Mouse (Mus musculus): Measurements from ENCODE around the gene Abca3.

Abca3 gene

DNA sequence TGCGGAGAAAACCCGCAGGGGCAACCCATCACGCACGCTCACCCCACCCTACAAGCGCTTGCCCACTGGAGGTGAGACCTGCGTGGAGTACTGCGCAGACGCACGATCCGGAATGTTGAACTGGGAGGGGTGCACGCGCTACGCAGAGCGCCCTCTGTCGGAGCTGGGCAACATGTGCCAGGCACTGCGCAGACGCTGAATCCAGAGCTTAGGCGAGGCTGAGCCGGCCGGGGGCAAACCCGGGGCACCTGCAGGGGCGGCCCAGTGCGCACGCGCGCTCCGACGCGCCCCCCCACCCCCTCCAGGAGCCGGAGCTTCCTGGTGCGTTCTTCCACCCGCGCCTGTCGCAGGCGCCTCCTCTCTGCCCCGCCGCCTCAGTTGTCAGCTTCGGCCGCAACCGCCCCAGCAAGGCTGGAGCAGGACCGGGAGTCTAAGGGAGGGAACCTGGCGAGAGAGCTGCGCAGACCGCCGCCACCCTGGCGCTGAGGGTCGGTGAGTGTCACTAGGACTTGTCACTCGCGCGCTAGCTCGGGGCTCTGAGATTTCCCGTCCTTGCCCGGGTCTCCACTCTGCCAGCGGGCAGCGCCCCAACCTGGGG is at the start of gene Abca3:
TSS of gene Abca3 (plus strand) at position 191 of the 598 bp plus-strand sequence.
- peak; percentile 95 for DNase-seq (ENCODE audit: extremely low spot score, low spot score)

- DNase-seq (ENCODE audit: extremely low spot score, low spot score): no peak
Observed at GRCm38 (mm10) chr17:24307500-24307899, 44.2 kb upstream of the Abca3 start.

- DNase-seq (ENCODE audit: extremely low spot score, low spot score): no peak
Observed at GRCm38 (mm10) chr17:24320826-24321225, 30.9 kb upstream of the Abca3 start.

DNA sequence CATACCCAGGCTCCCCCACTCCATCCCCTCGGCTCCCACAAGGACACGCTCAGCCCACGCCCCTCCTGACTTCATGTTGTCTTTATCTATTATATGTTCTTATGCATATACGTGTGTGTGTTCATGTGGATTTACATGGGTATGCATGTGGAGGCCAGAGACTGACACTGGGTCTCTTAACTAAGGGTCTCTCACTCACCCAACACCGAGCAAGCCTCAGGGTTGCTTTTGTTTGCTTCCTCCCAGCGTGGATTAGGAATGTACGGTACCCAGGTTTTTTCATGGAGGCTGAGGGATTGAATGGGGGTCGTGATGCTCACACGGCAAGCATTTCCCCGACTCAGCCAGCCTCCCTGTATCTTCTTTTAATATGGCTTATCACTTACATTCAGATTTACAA is 26.7 kb upstream of the Abca3 start:
- DNase-seq (ENCODE audit: extremely low spot score, low spot score): no peak

DNA sequence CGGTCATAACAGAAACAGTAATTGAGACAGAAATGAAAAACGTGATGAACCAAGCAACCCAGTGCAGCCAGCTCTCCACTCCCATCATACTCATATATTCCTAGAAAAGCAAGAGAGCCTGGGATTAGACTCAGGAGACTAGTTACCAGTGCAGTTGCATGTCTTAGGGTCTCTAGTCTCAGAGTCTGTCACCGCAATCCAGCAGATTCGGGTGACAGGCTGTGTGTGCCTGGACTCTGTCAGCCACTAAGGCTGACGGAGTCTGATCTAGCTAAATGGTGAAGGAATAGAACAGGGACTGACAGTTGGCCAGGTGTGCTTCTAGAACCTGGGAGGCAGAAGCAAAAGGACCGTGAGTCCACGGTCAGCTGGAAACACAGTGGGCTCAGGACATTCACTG is 24.1 kb upstream of the Abca3 start:
- no peak for DNase-seq (ENCODE audit: extremely low spot score, low spot score)

DNA sequence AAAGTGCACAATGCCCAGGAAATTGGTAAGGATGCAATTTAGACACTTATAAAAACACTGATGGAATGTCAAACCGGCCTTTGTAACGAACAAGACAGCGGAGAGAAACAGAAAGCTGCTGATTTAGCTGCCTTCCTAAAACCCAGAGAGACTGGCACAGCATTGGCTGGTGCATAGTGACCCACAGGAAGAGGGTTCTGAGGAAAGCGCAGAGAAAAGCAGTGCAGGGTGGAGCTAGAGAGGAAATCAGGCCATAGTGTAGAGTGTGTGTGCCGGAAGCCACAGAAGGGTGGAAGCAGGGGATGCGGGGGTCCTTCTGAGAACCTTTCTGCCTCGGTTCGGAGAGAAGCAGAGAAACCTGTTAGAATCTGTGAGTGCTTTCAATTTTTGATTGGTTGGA is 7.1 kb upstream of the Abca3 start:
- no peak for DNase-seq (ENCODE audit: extremely low spot score, low spot score)

DNA sequence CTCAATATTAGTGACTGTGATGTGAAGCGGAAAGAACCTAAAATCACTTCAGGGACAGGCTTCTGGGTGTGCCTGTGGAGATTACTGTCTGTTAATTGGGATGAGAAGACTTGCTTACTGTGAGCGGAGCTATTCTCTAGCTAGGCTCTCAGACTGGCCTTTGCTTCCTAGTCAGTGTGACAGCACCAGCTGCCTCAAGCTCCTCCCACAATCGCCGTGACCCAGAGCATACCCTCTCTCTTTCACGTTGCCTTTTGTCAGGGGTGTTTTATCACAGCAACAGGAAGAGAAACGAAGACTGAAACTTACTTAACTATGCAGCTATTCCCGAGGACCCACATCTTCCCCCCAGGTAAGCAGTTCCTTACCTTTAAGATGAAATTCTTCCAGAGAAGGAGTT is 4.9 kb upstream of the Abca3 start:
- no peak for DNase-seq (ENCODE audit: extremely low spot score, low spot score)

- no peak for DNase-seq (ENCODE audit: extremely low spot score, low spot score)
Observed at GRCm38 (mm10) chr17:24349176-24349575, 2.6 kb upstream of the Abca3 start.

- DNase-seq (ENCODE audit: extremely low spot score, low spot score): no peak
Observed at GRCm38 (mm10) chr17:24350926-24351759, 607 bp upstream of the Abca3 start, which contains the start of gene Abca17. Abca17 (minus strand) TSS chr17:24351068.

- no peak for DNase-seq (ENCODE audit: extremely low spot score, low spot score)
Observed at GRCm38 (mm10) chr17:24352370-24353194, 832 bp downstream of the Abca3 start.

GRCm38 (mm10) chr17:24353960-24354359 is 2.2 kb downstream of the Abca3 start:
- DNase-seq (ENCODE audit: extremely low spot score, low spot score): no peak

DNA sequence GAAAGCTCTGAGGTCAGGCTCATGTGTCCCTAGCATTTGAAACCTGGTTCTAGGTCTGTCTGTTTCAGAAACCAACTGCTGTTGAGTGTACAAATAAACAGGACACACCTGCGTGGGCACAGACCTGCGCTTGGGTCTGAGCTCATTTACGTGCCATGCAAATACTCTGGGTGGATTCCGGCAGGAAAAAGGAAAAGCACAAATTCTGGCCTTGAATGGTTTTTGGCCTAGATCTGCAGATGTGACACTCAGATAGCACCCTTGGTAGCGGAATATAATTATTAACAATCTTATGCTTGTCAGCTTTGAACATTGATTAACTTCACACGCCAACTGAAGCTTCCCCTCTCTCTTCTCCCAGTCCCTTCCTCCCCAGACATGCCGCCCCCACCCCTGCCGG is 3.5 kb downstream of the Abca3 start:
- DNase-seq (ENCODE audit: extremely low spot score, low spot score): no peak

GRCm38 (mm10) chr17:24359006-24359405 is 7.3 kb downstream of the Abca3 start:
- DNase-seq (ENCODE audit: extremely low spot score, low spot score): no peak

- no peak for DNase-seq (ENCODE audit: extremely low spot score, low spot score)
Observed at GRCm38 (mm10) chr17:24359903-24360302, 8.2 kb downstream of the Abca3 start.

DNA sequence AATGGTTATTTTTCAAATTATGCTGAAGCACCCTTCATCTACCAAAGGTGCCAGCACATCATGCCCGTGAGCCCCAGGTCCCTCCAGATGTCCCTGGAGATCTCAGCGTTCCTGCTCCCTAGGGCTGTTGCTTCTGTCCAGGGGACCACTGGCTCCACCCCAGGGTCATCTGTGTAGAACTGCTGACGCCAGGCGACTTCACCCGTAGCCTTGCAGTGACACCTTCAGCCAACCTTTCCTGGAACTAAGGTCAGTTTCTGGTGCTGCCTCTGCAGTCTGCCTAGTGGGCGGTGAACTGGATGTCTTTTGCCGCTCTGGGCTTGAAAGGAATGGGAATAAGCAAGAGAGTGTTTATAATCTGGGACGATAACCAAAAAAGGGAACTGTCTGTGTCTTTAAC is 9.1 kb downstream of the Abca3 start:
- DNase-seq (ENCODE audit: extremely low spot score, low spot score): no peak

DNA sequence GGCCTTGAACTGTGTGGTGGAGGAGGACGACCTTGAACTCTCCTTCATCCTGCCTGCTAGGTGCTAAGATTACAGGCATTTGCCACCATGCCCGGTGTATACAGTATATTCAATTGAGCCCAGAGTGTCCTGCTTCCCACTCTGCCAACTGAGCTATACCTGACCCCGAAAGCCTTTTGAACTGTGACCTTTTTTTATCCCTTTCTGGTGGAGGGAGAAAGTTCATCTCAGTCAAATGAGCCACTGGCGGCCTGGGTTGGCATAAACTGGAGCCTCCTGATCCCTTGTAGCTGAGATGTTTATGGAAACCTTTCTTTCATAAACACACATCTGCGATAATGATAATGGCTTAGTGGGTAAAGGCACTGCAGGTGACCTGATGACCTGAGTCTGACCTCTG is 9.5 kb downstream of the Abca3 start:
- DNase-seq (ENCODE audit: extremely low spot score, low spot score): no peak

DNA sequence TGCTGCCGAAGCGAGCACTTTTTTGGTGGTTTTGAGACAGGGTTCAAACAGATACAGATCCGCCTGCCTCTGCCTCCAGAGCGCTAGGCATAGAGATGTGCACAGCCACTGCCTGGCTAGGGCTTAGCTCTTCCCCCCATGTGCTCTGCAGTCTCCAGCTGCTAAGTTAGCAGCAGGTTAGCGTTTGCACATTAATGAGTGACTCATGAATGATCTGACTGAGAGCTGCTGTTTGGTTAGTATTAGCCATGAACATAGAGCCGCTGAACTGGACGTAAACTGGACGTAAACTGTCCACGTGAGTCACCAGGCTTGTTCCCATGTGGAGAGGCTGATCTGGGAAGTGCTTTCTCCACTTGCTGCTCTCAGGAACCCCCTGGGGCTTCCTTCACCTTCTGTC is 10.8 kb downstream of the Abca3 start:
- no peak for DNase-seq (ENCODE audit: extremely low spot score, low spot score)

GRCm38 (mm10) chr17:24364461-24364860 is 12.7 kb downstream of the Abca3 start:
- no peak for DNase-seq (ENCODE audit: extremely low spot score, low spot score)

- DNase-seq (ENCODE audit: extremely low spot score, low spot score): no peak
Observed at GRCm38 (mm10) chr17:24365863-24366262, 14.1 kb downstream of the Abca3 start.

GRCm38 (mm10) chr17:24375094-24375712 is 23.5 kb downstream of the Abca3 start:
- no peak for DNase-seq (ENCODE audit: extremely low spot score, low spot score)

DNA sequence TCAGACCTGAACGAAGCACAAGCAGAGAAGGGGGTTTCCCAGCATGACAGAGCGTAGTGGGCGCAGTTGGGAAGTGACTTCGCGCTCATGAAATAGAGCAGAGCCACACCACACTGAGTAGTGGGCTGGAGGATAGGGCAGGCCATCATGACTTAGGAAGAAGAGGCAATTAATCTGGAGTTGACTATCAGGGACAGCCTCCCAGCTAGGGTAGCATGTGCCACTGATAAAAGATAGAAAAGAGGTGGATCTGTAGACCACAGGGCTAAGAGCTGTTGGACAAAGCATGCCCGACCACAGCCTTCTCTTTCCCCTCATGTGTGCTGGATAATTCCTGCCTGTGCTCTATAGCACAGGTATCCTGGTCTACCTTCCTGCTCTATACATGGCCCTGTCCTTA is 24.1 kb downstream of the Abca3 start:
- DNase-seq (ENCODE audit: extremely low spot score, low spot score): no peak

GRCm38 (mm10) chr17:24378496-24378895 is 26.7 kb downstream of the Abca3 start:
- no peak for DNase-seq (ENCODE audit: extremely low spot score, low spot score)
